Mouse (Mus musculus): ENCODE measurements around the gene Ficd. TPM values are rescaled to one million over a fixed set of nuclear protein-coding genes. Genes with fewer than 3 reads are reported as not detected.

Gene Ficd
- total RNA-seq (2021) = 1 to 10 TPM; 8.2 to 9.4 TPM
- long read RNA-seq, transcript Ficd-201 (3 exons, 3,133 nt) = major isoform, 15 of 18 reads
- long read RNA-seq, partial matches to known transcripts = 0 of 18 reads
- long read RNA-seq, other reads (novel, unspliced or antisense) = 3 of 18 reads

GRCm38 (mm10) chr5:113735345-113736112, at the start of gene Ficd:
Gene Ficd, plus strand, starts transcription at chr5:113735803.
- peak; percentile 88 to 92 for DNase-seq (ENCODE audit: low spot score in 2 of 2)

- no peak for DNase-seq (ENCODE audit: low spot score in 2 of 2)
These were observed 48.1 kb upstream of the Ficd start for GRCm38 (mm10) chr5:113687514-113687913.

GRCm38 (mm10) chr5:113690069-113690548, 45.5 kb upstream of the Ficd start:
- peak; percentile 27 to 37 for DNase-seq (ENCODE audit: low spot score in 2 of 2)

- DNase-seq (ENCODE audit: low spot score in 2 of 2) = no peak
These were observed 44.7 kb upstream of the Ficd start for GRCm38 (mm10) chr5:113690866-113691265.

GRCm38 (mm10) chr5:113693196-113693755, 42.3 kb upstream of the Ficd start:
- DNase-seq (ENCODE audit: low spot score in 2 of 2) = no peak

GRCm38 (mm10) chr5:113694000-113694399, 41.6 kb upstream of the Ficd start:
- DNase-seq (ENCODE audit: low spot score in 2 of 2) = no peak

GRCm38 (mm10) chr5:113694415-113694814, 41.2 kb upstream of the Ficd start:
- DNase-seq (ENCODE audit: low spot score in 2 of 2) = no peak

- DNase-seq (ENCODE audit: low spot score in 2 of 2) = no peak
These were observed 35.1 kb upstream of the Ficd start for GRCm38 (mm10) chr5:113700388-113701023.

GRCm38 (mm10) chr5:113703803-113704585, 31.6 kb upstream of the Ficd start:
- no peak for DNase-seq (ENCODE audit: low spot score in 2 of 2)

GRCm38 (mm10) chr5:113712861-113713260, 22.7 kb upstream of the Ficd start:
- DNase-seq (ENCODE audit: low spot score in 2 of 2) = no peak

GRCm38 (mm10) chr5:113716581-113717388, 18.8 kb upstream of the Ficd start:
- peak; percentile 54 to 67 for DNase-seq (ENCODE audit: low spot score in 2 of 2)

GRCm38 (mm10) chr5:113719221-113719661, 16.4 kb upstream of the Ficd start:
- peak in 1 of 2 experiments; percentile 39 for DNase-seq (ENCODE audit: low spot score in 2 of 2)

GRCm38 (mm10) chr5:113722224-113723013, 13.2 kb upstream of the Ficd start:
- no peak for DNase-seq (ENCODE audit: low spot score in 2 of 2)

GRCm38 (mm10) chr5:113723567-113724237, 11.9 kb upstream of the Ficd start:
- DNase-seq (ENCODE audit: low spot score in 2 of 2) = peak; percentile 41 to 43

GRCm38 (mm10) chr5:113724446-113724845, 11.2 kb upstream of the Ficd start, which contains the start of gene 1700069L16Rik:
Gene 1700069L16Rik, minus strand, starts transcription at chr5:113724772.
- peak; percentile 92 for DNase-seq (ENCODE audit: low spot score in 2 of 2)

GRCm38 (mm10) chr5:113725417-113725816, 10.2 kb upstream of the Ficd start:
- DNase-seq (ENCODE audit: low spot score in 2 of 2) = no peak

GRCm38 (mm10) chr5:113726618-113727017, 9.0 kb upstream of the Ficd start:
- no peak for DNase-seq (ENCODE audit: low spot score in 2 of 2)

- DNase-seq (ENCODE audit: low spot score in 2 of 2) = no peak
These were observed 8.4 kb upstream of the Ficd start for GRCm38 (mm10) chr5:113727238-113727637.

- no peak for DNase-seq (ENCODE audit: low spot score in 2 of 2)
These were observed 7.6 kb upstream of the Ficd start for GRCm38 (mm10) chr5:113728011-113728410.
